Mouse (Mus musculus): ENCODE measurements around the gene Fsd2. TPM values are rescaled to one million over a fixed set of nuclear protein-coding genes. Genes with fewer than 3 reads are reported as not detected.

Gene Fsd2
- total and polyA plus RNA-seq, 3 experiments: 0.03 TPM; not detected in 2

- Histone ChIP-seq H3K27me3 (ENCODE audit: control insufficient read depth in 1 of 2, insufficient read depth in 2 of 2, low read length in 2 of 2) (no peaks in the 10 kb centered on the region), H3K4me1 (ENCODE audit: control insufficient read depth in 1 of 2, insufficient read depth in 2 of 2, low read length in 2 of 2) (peaks cover 8 to 17% of the 10 kb centered on the region in 2 experiments), H3K9ac (ENCODE audit: control insufficient read depth, low read depth, low read length, poor library complexity, severe bottlenecking) (peak overlapping the region; percentile 99), H3K27ac (ENCODE audit: control insufficient read depth, low read depth, low read length) (peak overlapping the region; percentile 86), H3K4me3 (ENCODE audit: control insufficient read depth in 1 of 2, insufficient read depth in 1 of 2, low read depth in 2 of 2, low read length in 2 of 2) (peak overlapping the region; percentile 99 to 100), H3K36me3 (ENCODE audit: control insufficient read depth in 1 of 2, insufficient read depth in 2 of 2, low read length in 2 of 2) (peaks cover 9 to 10% of the 10 kb centered on the region in 2 experiments), H3K9me3 (replicated peaks; ENCODE audit: insufficient read depth, low read length) (no peaks in the 10 kb centered on the region), H3K79me2 (ENCODE audit: control insufficient read depth, insufficient read depth, low read length, poor library complexity) (peaks cover 28% of the 10 kb centered on the region)
- DNase-seq (ENCODE audit: low read depth, low spot score): peak; percentile 64
- TF ChIP-seq TAL1 (IDR thresholded peaks at IDR 0.05; ENCODE audit: low read length) (peak; percentile 29), E2F4 (IDR thresholded peaks at IDR 0.05; ENCODE audit: borderline replicate concordance, low read depth, low read length) (no peak), SMC3 (IDR thresholded peaks at IDR 0.05; ENCODE audit: low read depth, low read length) (no peak), TBP (IDR thresholded peaks at IDR 0.05; ENCODE audit: low read depth, low read length) (0 out of 2 replicates have a peak, but pooled peaks have one; percentile 32), ZNF384 (IDR thresholded peaks at IDR 0.05; ENCODE audit: low read depth, low read length) (no peak), NRF1 (IDR thresholded peaks at IDR 0.05; ENCODE audit: insufficient read depth, low read depth, low read length, poor library complexity, severe bottlenecking) (no peak), MAZ (IDR thresholded peaks at IDR 0.05; ENCODE audit: low read depth, low read length) (no peak), EP300 (IDR thresholded peaks at IDR 0.05; ENCODE audit: low read depth in 1 of 2, low read length in 2 of 2) (peak; percentile 57 to 63; a peak in 3 of 4 replicates), USF1 (IDR thresholded peaks at IDR 0.05; ENCODE audit: low read depth, low read length) (no peak), ZMIZ1 (IDR thresholded peaks at IDR 0.05; ENCODE audit: low read depth, low read length) (no peak), UBTF (IDR thresholded peaks at IDR 0.05; ENCODE audit: borderline replicate concordance, insufficient read depth, low read depth, low read length) (no peak), NELFE (IDR thresholded peaks at IDR 0.05; ENCODE audit: low read depth, low read length) (0 out of 2 replicates have a peak, but pooled peaks have one; percentile 21), MXI1 (IDR thresholded peaks at IDR 0.05; ENCODE audit: low read depth, low read length) (no peak), TCF12 (IDR thresholded peaks at IDR 0.05; ENCODE audit: low read depth, low read length) (peak; percentile 51), POLR2AphosphoS5 (IDR thresholded peaks at IDR 0.05; ENCODE audit: borderline replicate concordance, low read depth, low read length) (no peak), POLR2AphosphoS2 (IDR thresholded peaks at IDR 0.05; ENCODE audit: low read length) (no peak), GABPA (IDR thresholded peaks at IDR 0.05; ENCODE audit: low read depth, low read length) (peak; percentile 74; the same call in 1 of the 2 replicates), BHLHE40 (IDR thresholded peaks at IDR 0.05; ENCODE audit: borderline replicate concordance, low read depth, low read length) (no peak), RCOR1 (IDR thresholded peaks at IDR 0.05; ENCODE audit: low read depth, low read length) (no peak), ELF1 (IDR thresholded peaks at IDR 0.05; ENCODE audit: low read depth, low read length) (no peak), USF2 (IDR thresholded peaks at IDR 0.05; ENCODE audit: borderline replicate concordance in 1 of 2, insufficient read depth in 1 of 2, low read depth in 1 of 2, low read length in 2 of 2) (no peak), RAD21 (IDR thresholded peaks at IDR 0.05; ENCODE audit: low read depth, low read length) (no peak), HCFC1 (IDR thresholded peaks at IDR 0.05; ENCODE audit: low read depth, low read length) (no peak), MAFK (IDR thresholded peaks at IDR 0.05; ENCODE audit: borderline replicate concordance, low read depth, low read length) (peak; percentile 76), MYC (IDR thresholded peaks at IDR 0.05; ENCODE audit: low read depth, low read length) (no peak), GATA1 (IDR thresholded peaks at IDR 0.05; ENCODE audit: low read depth, low read length) (peak; percentile 80), CHD1 (IDR thresholded peaks at IDR 0.05; ENCODE audit: low read depth, low read length) (peak; percentile 88; the same call in 1 of the 2 replicates), MAX (IDR thresholded peaks at IDR 0.05; ENCODE audit: low read length) (no peak), CHD2 (IDR thresholded peaks at IDR 0.05; ENCODE audit: low read length) (no peak), KAT2A (conservative IDR thresholded peaks at IDR 0.05; ENCODE audit: low read depth, low read length) (no peak), MYB (IDR thresholded peaks at IDR 0.05; ENCODE audit: low read depth, low read length) (no peak), SIN3A (IDR thresholded peaks at IDR 0.05; ENCODE audit: low read length) (peak; percentile 45; the same call in 1 of the 2 replicates), ZKSCAN1 (IDR thresholded peaks at IDR 0.05; ENCODE audit: low read depth, low read length) (no peak), ZC3H11A (IDR thresholded peaks at IDR 0.05; ENCODE audit: low read depth, low read length) (no peak), POLR2A (IDR thresholded peaks at IDR 0.05; ENCODE audit: control insufficient read depth in 1 of 2, insufficient read depth in 1 of 2, low read depth in 1 of 2, low read length in 2 of 2, poor library complexity in 1 of 2) (no peak), JUND (IDR thresholded peaks at IDR 0.05; ENCODE audit: low read depth, low read length) (no peak), MEF2A (IDR thresholded peaks at IDR 0.05; ENCODE audit: extremely low read depth, insufficient replicate concordance, low read depth, low read length, poor library complexity, severe bottlenecking) (no peak)
Measured at GRCm38 (mm10) chr7:81572610-81573268, 6.0 kb upstream of the Fsd2 start.

Measured in MEL (cell line).